23 mouse cellular contexts compared by ENCODE assay signal in the genomic region with DNA sequence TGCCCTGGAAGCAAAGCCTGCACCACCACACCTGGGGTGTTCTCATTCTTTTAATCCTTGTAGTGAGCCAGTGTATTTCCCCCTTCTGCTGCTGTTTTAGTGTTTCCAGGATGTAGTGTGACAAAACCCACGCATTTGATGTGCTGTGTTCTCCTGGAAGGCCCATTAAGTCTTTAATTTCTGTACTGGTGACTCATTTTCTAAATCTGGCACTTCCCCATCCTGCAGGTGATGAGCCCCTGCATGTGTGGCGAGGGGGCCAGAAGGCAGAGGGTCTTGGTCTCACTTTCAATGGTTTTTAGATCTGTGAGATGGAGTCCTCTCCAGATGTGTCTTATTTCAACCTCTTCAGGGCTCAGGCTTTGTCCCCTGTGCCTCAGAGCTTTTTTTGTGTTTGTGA.
"Had no signal": no experiment of that assay in that cellular context is flagged by ENCODE, and none has a peak within 500 bp of the region (broad histone marks: within the 10 kb centered on the region; RNA-seq: fewer than 3 reads in every experiment).

No protein-coding gene starts in this region.

- H3K27ac ChIP-seq: limb, embryonic 12.5 days; limb, embryonic 15.5 days; liver, embryonic 15.5 days; lung, embryonic 15.5 days; midbrain, embryonic 10.5 days; midbrain, embryonic 13.5 days; neural tube, embryonic 13.5 days; stomach, embryonic 15.5 days had no signal

- H3K27me3 ChIP-seq: limb, embryonic 12.5 days; limb, embryonic 15.5 days; liver, embryonic 15.5 days; lung, embryonic 15.5 days; megakaryocyte, embryonic 14.5 days; midbrain, embryonic 13.5 days; neural tube, embryonic 13.5 days; stomach, embryonic 15.5 days had no signal

- DNase-seq: kidney, adult 18-20 months; kidney, adult 9 months; kidney, postnatal 14 days; kidney, postnatal 4 days; left cerebral cortex, postnatal 4 days; lung, adult 18-20 months; lung, postnatal 10 days; lung, postnatal 36 days; right cerebral cortex, postnatal 4 days; spleen, adult 18-20 months; thymus, adult 2 months; thymus, postnatal 14 days; thymus, postnatal 4 days had no signal

- H3K4me3 ChIP-seq: limb, embryonic 12.5 days; limb, embryonic 15.5 days; liver, embryonic 15.5 days; lung, embryonic 15.5 days; megakaryocyte, embryonic 14.5 days; midbrain, embryonic 10.5 days; midbrain, embryonic 13.5 days; myocyte; neural tube, embryonic 13.5 days; stomach, embryonic 15.5 days had no signal

- H3K4me1 ChIP-seq: limb, embryonic 12.5 days; limb, embryonic 15.5 days; liver, embryonic 15.5 days; lung, embryonic 15.5 days; midbrain, embryonic 10.5 days; midbrain, embryonic 13.5 days; neural tube, embryonic 13.5 days; stomach, embryonic 15.5 days had no signal
